Mouse (Mus musculus) MEL (cell line): Measurements from ENCODE around the gene Ager.

Experiments
- CHD2 ChIP-seq: IDR thresholded peaks from 2 replicates; pipeline ENCODE4 v1.6.1; 2011; ENCODE audit warnings: low read length, improper control_type of control experiment
- CTCF ChIP-seq, 3 experiments: IDR thresholded peaks in 2 of 3; conservative IDR thresholded peaks in 1 of 3; 2 replicates each; pipeline ENCODE4 v1.5.1; 2011 to 2012; ENCODE audit warnings: low read length in 3 of 3, low read depth in 2 of 3, mild to moderate bottlenecking in 2 of 3, improper control_type of control experiment in 1 of 3, inconsistent platforms in 1 of 3, mixed read lengths in 1 of 3, moderate library complexity in 1 of 3; ENCODE audit not compliant: control insufficient read depth in 1 of 3, insufficient read depth in 1 of 3, poor library complexity in 1 of 3, severe bottlenecking in 1 of 3
- ELF1 ChIP-seq: IDR thresholded peaks from 2 replicates; pipeline ENCODE4 v1.6.1; 2014; ENCODE audit warnings: low read depth, mild to moderate bottlenecking, inconsistent platforms, low read length, improper control_type of control experiment, moderate library complexity
- GABPA ChIP-seq: IDR thresholded peaks from 2 replicates; pipeline ENCODE4 v1.6.1; 2012; ENCODE audit warnings: low read depth, mild to moderate bottlenecking, inconsistent platforms, low read length, improper control_type of control experiment, moderate library complexity
- KAT2A ChIP-seq: conservative IDR thresholded peaks from 2 replicates; pipeline ENCODE4 v1.6.1; 2012; ENCODE audit warnings: low read depth, low read length, improper control_type of control experiment, inconsistent platforms
- MAX ChIP-seq: IDR thresholded peaks from 2 replicates; pipeline ENCODE4 v1.6.1; 2011; ENCODE audit warnings: low read length, improper control_type of control experiment
- MXI1 ChIP-seq: IDR thresholded peaks from 2 replicates; pipeline ENCODE4 v1.6.1; 2011; ENCODE audit warnings: mild to moderate bottlenecking, low read depth, low read length, improper control_type of control experiment
- NELFE ChIP-seq: IDR thresholded peaks from 2 replicates; pipeline ENCODE4 v1.6.1; 2011; ENCODE audit warnings: low read depth, low read length, improper control_type of control experiment
- POLR2A ChIP-seq, 2 experiments: IDR thresholded peaks; 2 replicates each; pipeline ENCODE4 v1.6.1; 2011 to 2012; ENCODE audit warnings: low read length in 2 of 2, mild to moderate bottlenecking in 2 of 2, control low read depth in 1 of 2, improper control_type of control experiment in 1 of 2, low read depth in 1 of 2, moderate library complexity in 1 of 2; ENCODE audit not compliant: control insufficient read depth in 1 of 2, insufficient read depth in 1 of 2, poor library complexity in 1 of 2
- RCOR1 ChIP-seq: IDR thresholded peaks from 2 replicates; pipeline ENCODE4 v1.6.1; 2012; ENCODE audit warnings: low read depth, mild to moderate bottlenecking, inconsistent platforms, low read length, improper control_type of control experiment

DNA sequence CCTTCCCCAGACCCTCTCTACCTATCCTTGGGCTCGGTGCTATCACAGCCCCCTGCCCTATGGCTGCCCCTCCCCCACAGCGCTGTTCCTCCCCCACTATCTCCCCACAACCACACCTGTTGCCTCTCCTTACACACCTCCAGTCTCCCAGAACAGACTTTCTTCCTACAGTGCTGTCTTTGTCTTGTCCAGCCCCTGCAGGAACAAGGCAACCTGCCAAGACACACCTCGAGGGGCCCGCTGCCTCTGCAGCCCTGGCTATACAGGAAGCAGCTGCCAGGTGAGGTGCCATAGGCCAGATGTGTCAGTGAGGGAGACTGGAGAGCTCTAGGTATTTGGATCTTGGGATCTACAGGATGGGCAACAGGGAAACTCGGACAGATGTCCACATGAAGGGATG is 21.1 kb upstream of the Ager start:
- TF ChIP-seq GABPA, result no peak
- no peak for TF ChIP-seq RCOR1
- TF ChIP-seq MXI1, result no peak
- no peak for TF ChIP-seq ELF1
- no peak for TF ChIP-seq NELFE
- no peak for TF ChIP-seq CHD2
- no peak for TF ChIP-seq CTCF (IDR thresholded peaks at IDR 0.05 in 2 of 3, conservative IDR thresholded peaks at IDR 0.05 in 1 of 3; ENCODE audit: control insufficient read depth in 1 of 3, insufficient read depth in 1 of 3, low read depth in 2 of 3, low read length in 3 of 3, poor library complexity in 1 of 3, severe bottlenecking in 1 of 3)
- no peak for TF ChIP-seq POLR2A (IDR thresholded peaks at IDR 0.05; ENCODE audit: control insufficient read depth in 1 of 2, insufficient read depth in 1 of 2, low read depth in 1 of 2, low read length in 2 of 2, poor library complexity in 1 of 2)
- no peak for TF ChIP-seq KAT2A
- no peak for TF ChIP-seq MAX
